In the genomic region with DNA sequence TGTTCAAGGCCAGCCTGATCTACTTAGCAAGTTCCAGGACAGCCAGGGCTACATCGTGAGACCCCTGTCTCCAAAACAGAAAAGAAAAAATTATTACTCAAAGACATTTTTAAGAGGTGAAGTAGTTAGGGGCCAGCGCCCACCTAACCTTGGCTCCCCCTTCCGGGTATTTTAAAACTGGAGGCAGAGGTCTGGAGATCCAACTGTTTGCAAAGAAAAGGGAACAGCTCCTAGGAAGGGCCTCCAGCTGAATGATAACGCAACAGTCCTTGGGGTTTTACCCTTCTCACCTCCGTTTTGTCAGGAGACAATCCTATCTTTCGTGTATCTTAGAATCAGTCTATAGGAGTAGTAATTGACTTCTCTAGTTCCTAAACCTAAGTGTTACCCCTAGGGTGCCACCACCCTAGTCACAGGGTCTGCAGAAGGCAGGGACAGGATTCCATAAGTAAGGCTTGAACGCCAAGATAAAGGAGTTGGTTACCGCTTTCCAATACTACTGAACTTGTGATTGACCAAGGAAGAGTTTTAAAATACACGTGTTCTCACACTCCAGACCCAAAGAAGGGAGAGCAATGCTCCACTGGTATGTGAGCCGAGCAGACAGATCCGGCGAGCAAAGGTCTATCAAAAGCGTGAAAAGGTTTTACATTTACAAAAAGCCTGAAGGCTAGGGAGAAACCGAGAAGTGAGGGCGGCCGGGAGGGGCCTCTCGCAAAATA, we compare ENCODE assay signal across 8 mouse cellular contexts. TPM values are rescaled to one million over a fixed set of nuclear protein-coding genes. Genes with fewer than 3 reads are reported as not detected.
DNase-seq lines count a peak whose midpoint lies in the region; ATAC-seq and TF ChIP-seq lines count a peak whose summit lies in the region.

No protein-coding gene starts in this region.

- no peaks in the 10 kb centered on the region for H3K27me3 ChIP-seq in heart, embryonic 11.5 days (ENCODE audit: control insufficient read depth, insufficient read depth, low read length)
- no peaks in the 10 kb centered on the region for H3K27me3 ChIP-seq in ES-Bruce4 (ENCODE audit: control insufficient read depth, insufficient read depth, low read length, poor library complexity, severe bottlenecking)
- no peaks in the 10 kb centered on the region for H3K27me3 ChIP-seq in forebrain, embryonic 16.5 days (replicated peaks; ENCODE audit: control insufficient read depth, insufficient read depth, low read length)
- H3K27me3 ChIP-seq in liver, postnatal 0 days (ENCODE audit: insufficient read depth, low read length), result no peaks in the 10 kb centered on the region

- no peak for TF ChIP-seq POLR2A in ES-Bruce4 (IDR thresholded peaks at IDR 0.05; ENCODE audit: insufficient read depth, low read length)

- H3K4me2 ChIP-seq in heart, embryonic 11.5 days, result peak overlapping the region; percentile 78
- peak overlapping the region; percentile 87 for H3K4me2 ChIP-seq in forebrain, embryonic 16.5 days (ENCODE audit: low read length)
- peak overlapping the region; percentile 82 for H3K4me2 ChIP-seq in liver, postnatal 0 days (ENCODE audit: low read depth, low read length)

- H3K27ac ChIP-seq in heart, embryonic 11.5 days (ENCODE audit: low read depth, low read length), result peak overlapping the region; percentile 84
- peak overlapping the region; percentile 72 for H3K27ac ChIP-seq in ES-Bruce4 (ENCODE audit: insufficient read depth, low read length)
- H3K27ac ChIP-seq in forebrain, embryonic 16.5 days (ENCODE audit: low read length), result peak overlapping the region; percentile 80; the same call in 1 of the 2 replicates
- peak overlapping the region; percentile 89 for H3K27ac ChIP-seq in liver, postnatal 0 days (ENCODE audit: low read depth)

- no peaks in the 10 kb centered on the region for H3K36me3 ChIP-seq in heart, embryonic 11.5 days (ENCODE audit: control insufficient read depth, insufficient read depth, low read length)
- peaks cover 22% of the 10 kb centered on the region for H3K36me3 ChIP-seq in ES-Bruce4 (ENCODE audit: control insufficient read depth, insufficient read depth, low read length, poor library complexity, severe bottlenecking)
- peaks cover 2% of the 10 kb centered on the region; the same call in 1 of the 2 replicates for H3K36me3 ChIP-seq in forebrain, embryonic 16.5 days (ENCODE audit: control insufficient read depth, insufficient read depth)
- no peaks in the 10 kb centered on the region; the same call in 1 of the 2 replicates for H3K36me3 ChIP-seq in liver, postnatal 0 days (replicated peaks; ENCODE audit: insufficient read depth, low read length)

- TF ChIP-seq EP300 in ES-Bruce4 (IDR thresholded peaks at IDR 0.05; ENCODE audit: insufficient read depth, low read depth, low read length), result no peak
- no peak for TF ChIP-seq EP300 in liver, postnatal 0 days (IDR thresholded peaks at IDR 0.05; ENCODE audit: low read depth)

- 4% methylated on average over 17 of the region's 17 CpGs for WGBS in heart, embryonic 11.5 days (ENCODE audit: insufficient replicate concordance)
- 5% methylated on average over 17 of the region's 17 CpGs for WGBS in forebrain, embryonic 16.5 days
- 2% methylated on average over 17 of the region's 17 CpGs for WGBS in liver, postnatal 0 days (ENCODE audit: insufficient replicate concordance)

- peak overlapping the region; percentile 83 for H3K9ac ChIP-seq in heart, embryonic 11.5 days (ENCODE audit: low read depth, low read length)
- peak overlapping the region; percentile 72 for H3K9ac ChIP-seq in ES-Bruce4 (ENCODE audit: low read depth, poor library complexity, severe bottlenecking)
- H3K9ac ChIP-seq in forebrain, embryonic 16.5 days (replicated peaks; ENCODE audit: low read depth, low read length), result peak overlapping the region; percentile 76
- peak overlapping the region; percentile 90 for H3K9ac ChIP-seq in liver, postnatal 0 days (replicated peaks)

- no peaks in the 10 kb centered on the region for H3K9me3 ChIP-seq in heart, embryonic 11.5 days (replicated peaks; ENCODE audit: control insufficient read depth, low read length)
- H3K9me3 ChIP-seq in ES-Bruce4 (replicated peaks; ENCODE audit: control insufficient read depth, insufficient read depth, low read length, poor library complexity, severe bottlenecking), result no peaks in the 10 kb centered on the region
- H3K9me3 ChIP-seq in forebrain, embryonic 16.5 days (ENCODE audit: control insufficient read depth, low read length), result no peaks in the 10 kb centered on the region
- no peaks in the 10 kb centered on the region for H3K9me3 ChIP-seq in liver, postnatal 0 days (ENCODE audit: low read length)

- DNase-seq in heart, adult 9 months (ENCODE audit: low spot score in 2 of 2), result no peak
- DNase-seq in liver, postnatal 0 days, result no peak
- no peak for DNase-seq in left cerebral cortex, adult 18-20 months (ENCODE audit: low spot score in 2 of 2)
- no peak for DNase-seq in c-Kit-positive CD71-positive TER-119-positive erythroid progenitor cells, embryonic 14.5 days (ENCODE audit: low spot score)
- no peak for DNase-seq in urinary bladder, adult 2 months (ENCODE audit: low spot score)

- TF ChIP-seq CTCF in ES-Bruce4 (IDR thresholded peaks at IDR 0.05; ENCODE audit: low read depth, low read length), result no peak
- no peak for TF ChIP-seq CTCF in liver, postnatal 0 days (IDR thresholded peaks at IDR 0.05; ENCODE audit: low read depth)

- no peak for ATAC-seq in heart, embryonic 11.5 days (replicated peaks; ENCODE audit: insufficient number of reproducible peaks, low FRiP score, low TSS enrichment)
- no peak for ATAC-seq in forebrain, embryonic 16.5 days
- no peak for ATAC-seq in liver, postnatal 0 days

- peak overlapping the region; percentile 86 for H3K4me3 ChIP-seq in heart, embryonic 11.5 days (ENCODE audit: low read depth, low read length)
- peak overlapping the region; percentile 89 for H3K4me3 ChIP-seq in ES-Bruce4 (ENCODE audit: low read depth, low read length)
- H3K4me3 ChIP-seq in forebrain, embryonic 16.5 days (replicated peaks; ENCODE audit: low read length), result peak overlapping the region; percentile 96
- peak overlapping the region; percentile 84 for H3K4me3 ChIP-seq in liver, postnatal 0 days (ENCODE audit: low read depth, low read length)

- H3K4me1 ChIP-seq in heart, embryonic 11.5 days (ENCODE audit: control insufficient read depth, insufficient read depth, low read length), result peaks cover 48% of the 10 kb centered on the region
- H3K4me1 ChIP-seq in ES-Bruce4 (ENCODE audit: control insufficient read depth, insufficient read depth, low read length), result no peaks in the 10 kb centered on the region
- peaks cover 56% of the 10 kb centered on the region for H3K4me1 ChIP-seq in forebrain, embryonic 16.5 days (replicated peaks; ENCODE audit: control insufficient read depth, insufficient read depth, low read length)
- H3K4me1 ChIP-seq in liver, postnatal 0 days (ENCODE audit: insufficient read depth), result peaks cover 54% of the 10 kb centered on the region

RNA-seq across cellular contexts. Expression of a gene that starts 0.9 kb away (rescaled TPM):
- 10.5 and 13.1 TPM in 2 replicates for polyA plus RNA-seq in heart, embryonic 11.5 days (2014; fragmentation: Nextera tagmentation; extraction: Ambion mirVana)
- polyA plus RNA-seq in ES-Bruce4 (2011; ENCODE audit: insufficient read depth, insufficient read length, low read depth, missing spikeins), result 19.6 and 20.4 TPM in 2 replicates
- polyA plus RNA-seq in forebrain, embryonic 16.5 days (2015; fragmentation: Nextera tagmentation; extraction: Ambion mirVana), result 11.5 and 12.2 TPM in 2 replicates
- polyA plus RNA-seq in liver, postnatal 0 days (2015; fragmentation: Nextera tagmentation; extraction: Ambion mirVana), result 2.5 and 3.2 TPM in 2 replicates
- total RNA-seq in left cerebral cortex, adult 18-20 months (2021), result 1 to 10 TPM; 5.0 to 5.3 TPM
- 7.3 and 7.9 TPM in 2 replicates for polyA plus RNA-seq in urinary bladder, adult 2 months (2012; rRNA removed)

RNA-seq across cellular contexts. Expression of a gene that starts 1.1 kb away (rescaled TPM):
- 6.0 and 6.1 TPM in 2 replicates for polyA plus RNA-seq in heart, embryonic 11.5 days (2014; fragmentation: Nextera tagmentation; extraction: Ambion mirVana)
- 18.4 and 20.0 TPM in 2 replicates for polyA plus RNA-seq in ES-Bruce4 (2011; ENCODE audit: insufficient read depth, insufficient read length, low read depth, missing spikeins)
- polyA plus RNA-seq in forebrain, embryonic 16.5 days (2015; fragmentation: Nextera tagmentation; extraction: Ambion mirVana), result 7.0 and 7.8 TPM in 2 replicates
- 1.9 and 2.0 TPM in 2 replicates for polyA plus RNA-seq in liver, postnatal 0 days (2015; fragmentation: Nextera tagmentation; extraction: Ambion mirVana)
- 10 to 100 TPM; 33.0 to 33.7 TPM for total RNA-seq in left cerebral cortex, adult 18-20 months (2021)
- polyA plus RNA-seq in urinary bladder, adult 2 months (2012; rRNA removed), result 8.2 and 8.9 TPM in 2 replicates

RNA-seq across cellular contexts. Expression of a gene that starts 35.2 kb away (rescaled TPM):
- 36.4 and 44.4 TPM in 2 replicates for polyA plus RNA-seq in heart, embryonic 11.5 days (2014; fragmentation: Nextera tagmentation; extraction: Ambion mirVana)
- polyA plus RNA-seq in ES-Bruce4 (2011; ENCODE audit: insufficient read depth, insufficient read length, low read depth, missing spikeins), result 99.2 and 113 TPM in 2 replicates
- polyA plus RNA-seq in forebrain, embryonic 16.5 days (2015; fragmentation: Nextera tagmentation; extraction: Ambion mirVana), result 14.9 and 17.7 TPM in 2 replicates
- 100 and 103 TPM in 2 replicates for polyA plus RNA-seq in liver, postnatal 0 days (2015; fragmentation: Nextera tagmentation; extraction: Ambion mirVana)
- 1 to 10 TPM; 1.7 to 3.7 TPM for total RNA-seq in left cerebral cortex, adult 18-20 months (2021)
- 11.6 and 14.1 TPM in 2 replicates for polyA plus RNA-seq in urinary bladder, adult 2 months (2012; rRNA removed)

RNA-seq across cellular contexts. Expression of a gene that starts 48.1 kb away (rescaled TPM):
- polyA plus RNA-seq in heart, embryonic 11.5 days (2014; fragmentation: Nextera tagmentation; extraction: Ambion mirVana), result 14.4 and 18.4 TPM in 2 replicates
- 7.1 and 9.4 TPM in 2 replicates for polyA plus RNA-seq in ES-Bruce4 (2011; ENCODE audit: insufficient read depth, insufficient read length, low read depth, missing spikeins)
- polyA plus RNA-seq in forebrain, embryonic 16.5 days (2015; fragmentation: Nextera tagmentation; extraction: Ambion mirVana), result 25.5 and 25.7 TPM in 2 replicates
- 4.5 and 4.9 TPM in 2 replicates for polyA plus RNA-seq in liver, postnatal 0 days (2015; fragmentation: Nextera tagmentation; extraction: Ambion mirVana)
- total RNA-seq in left cerebral cortex, adult 18-20 months (2021), result 10 to 100 TPM; 19.5 to 19.9 TPM
- 15.9 and 18.0 TPM in 2 replicates for polyA plus RNA-seq in urinary bladder, adult 2 months (2012; rRNA removed)

RNA-seq across cellular contexts. Expression of a gene that starts 49.2 kb away (rescaled TPM):
- polyA plus RNA-seq in heart, embryonic 11.5 days (2014; fragmentation: Nextera tagmentation; extraction: Ambion mirVana), result 63.6 and 79.5 TPM in 2 replicates
- 49.0 and 52.5 TPM in 2 replicates for polyA plus RNA-seq in ES-Bruce4 (2011; ENCODE audit: insufficient read depth, insufficient read length, low read depth, missing spikeins)
- polyA plus RNA-seq in forebrain, embryonic 16.5 days (2015; fragmentation: Nextera tagmentation; extraction: Ambion mirVana), result 82.9 and 85.7 TPM in 2 replicates
- polyA plus RNA-seq in liver, postnatal 0 days (2015; fragmentation: Nextera tagmentation; extraction: Ambion mirVana), result 23.3 and 23.4 TPM in 2 replicates
- 10 to 100 TPM; 67.8 to 71.4 TPM for total RNA-seq in left cerebral cortex, adult 18-20 months (2021)
- polyA plus RNA-seq in urinary bladder, adult 2 months (2012; rRNA removed), result 175 and 179 TPM in 2 replicates
